Mouse (Mus musculus): ENCODE results near the gene Sema4c.
"Not testable (repeated sequence)": the region's sequence is repeated elsewhere in the genome, so short reads cannot be mapped to it uniquely, and the experiment has no call there.

Sema4c gene

GRCm38 (mm10) chr1:36555798-36556395, 2.3 kb downstream of the Sema4c start:
- peak; percentile 30 for DNase-seq

- DNase-seq = no peak
Observed at GRCm38 (mm10) chr1:36554633-36555399, 3.3 kb downstream of the Sema4c start.

DNA sequence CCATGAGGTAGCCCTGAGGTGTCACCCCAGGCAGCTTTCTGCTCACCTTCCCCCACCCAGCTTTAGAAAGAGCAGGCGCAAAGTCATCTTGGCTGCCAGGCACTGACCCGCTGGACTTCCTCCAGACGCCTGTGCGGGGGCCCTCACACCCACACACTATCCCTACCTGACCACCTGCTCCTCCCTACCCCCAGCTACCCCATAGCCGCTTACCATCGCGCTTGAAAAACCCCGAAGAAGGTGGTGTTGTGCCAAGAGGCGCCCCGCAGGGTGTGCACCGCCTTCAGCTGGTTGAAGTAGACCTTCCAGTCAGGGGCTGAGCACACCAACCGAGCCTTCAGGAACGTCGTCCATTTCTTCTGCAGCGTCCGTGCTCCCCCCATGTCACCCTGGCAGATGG, 5.6 kb downstream of the Sema4c start:
- DNase-seq = no peak

DNA sequence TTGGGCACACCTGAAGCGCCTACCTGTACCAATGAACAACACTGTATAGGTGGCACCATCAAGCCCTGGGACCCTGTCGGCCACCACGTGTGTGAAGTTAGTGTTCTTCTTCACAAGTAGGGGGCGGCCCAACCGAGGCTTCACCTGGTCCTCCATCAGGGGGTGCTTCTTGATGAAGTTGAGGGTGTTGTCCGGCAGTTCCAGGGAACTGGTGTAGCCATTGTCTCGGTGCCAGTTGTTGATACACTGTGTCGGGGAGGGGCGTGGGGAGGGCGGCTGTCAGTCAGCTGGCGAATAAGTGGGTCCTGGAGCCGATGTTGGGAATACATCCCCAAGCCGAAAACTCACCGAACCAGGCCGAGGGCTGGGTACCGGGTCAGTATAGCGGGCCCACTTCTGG, 6.2 kb downstream of the Sema4c start:
- DNase-seq = no peak

- no peak for DNase-seq
Observed at GRCm38 (mm10) chr1:36550075-36550863, 7.9 kb downstream of the Sema4c start.

DNA sequence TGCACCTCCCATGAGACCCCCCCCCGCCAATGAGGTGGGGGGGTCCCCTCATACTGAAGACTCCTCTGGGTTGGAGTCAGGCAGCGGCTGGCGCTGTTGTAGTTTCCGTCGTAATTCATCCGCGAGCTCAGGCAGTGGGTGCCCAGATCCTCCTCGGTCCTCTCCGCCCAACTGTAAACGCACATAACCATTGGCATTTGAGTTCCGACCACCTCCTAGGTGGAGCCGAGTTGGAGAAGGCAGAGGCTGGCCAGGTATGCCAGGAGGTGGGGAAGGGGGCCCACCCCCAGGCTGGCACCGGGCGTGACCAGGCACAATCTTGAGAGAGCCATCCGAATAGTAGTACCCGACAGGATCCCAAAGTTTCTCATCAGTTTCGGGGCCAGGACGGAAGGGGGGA, 8.7 kb downstream of the Sema4c start:
- DNase-seq = no peak

DNA sequence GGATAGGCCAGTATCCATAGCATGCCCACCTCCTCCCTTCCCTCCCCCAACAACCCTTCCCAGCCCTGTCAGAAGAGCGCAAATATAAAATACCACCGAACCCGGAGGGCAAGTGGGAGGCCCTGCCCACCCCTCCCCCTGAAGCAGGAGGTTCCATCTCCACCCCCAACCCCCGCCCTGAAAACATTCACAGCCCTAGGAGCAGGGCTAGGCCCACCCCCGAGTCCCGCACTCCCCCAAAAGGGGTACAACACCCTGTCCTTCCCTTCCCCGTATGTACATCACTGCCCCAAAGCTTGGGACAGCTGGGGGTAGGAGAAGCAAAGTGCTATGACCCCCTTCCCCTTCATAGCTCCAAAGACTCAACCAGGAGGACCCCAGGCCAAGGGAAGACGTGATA, 9.4 kb downstream of the Sema4c start:
- no peak for DNase-seq

DNA sequence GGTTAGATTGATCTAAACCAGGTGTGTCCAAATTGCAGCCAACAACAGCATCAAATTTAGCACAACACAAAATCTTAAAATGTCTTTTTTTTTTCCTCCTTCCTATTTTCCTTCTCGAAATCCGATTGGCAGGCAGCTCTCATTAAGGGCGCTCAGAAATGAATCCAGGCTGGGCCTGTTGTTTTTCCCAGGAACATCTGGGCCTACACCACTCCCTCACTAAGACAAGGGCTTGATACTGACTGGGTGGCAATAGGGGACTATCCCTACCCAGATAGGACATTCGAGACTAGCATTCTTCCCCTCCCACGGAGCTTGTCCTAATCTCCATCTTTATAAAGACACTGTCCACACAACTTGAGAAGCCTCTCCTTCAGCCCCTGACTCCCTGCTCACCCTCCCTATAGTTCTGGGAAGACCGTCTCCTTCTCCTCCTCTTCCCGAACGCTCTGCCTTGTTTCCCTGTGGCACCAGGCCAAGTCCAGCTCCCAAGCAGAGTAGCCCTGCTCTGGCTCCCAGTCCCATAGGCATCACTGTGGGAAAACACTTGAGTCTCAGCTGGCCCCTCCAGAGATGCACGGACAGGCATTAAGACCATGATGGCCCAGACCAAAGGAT, 10.1 kb downstream of the Sema4c start:
- no peak for DNase-seq

GRCm38 (mm10) chr1:36546888-36547471, 11.2 kb downstream of the Sema4c start, which contains the start of gene Ankrd39:
Gene Ankrd39, minus strand, starts transcription at chr1:36547445.
- DNase-seq = peak; percentile 97

- peak; percentile 67 for DNase-seq
Observed at GRCm38 (mm10) chr1:36545845-36546600, 12.1 kb downstream of the Sema4c start.

DNA sequence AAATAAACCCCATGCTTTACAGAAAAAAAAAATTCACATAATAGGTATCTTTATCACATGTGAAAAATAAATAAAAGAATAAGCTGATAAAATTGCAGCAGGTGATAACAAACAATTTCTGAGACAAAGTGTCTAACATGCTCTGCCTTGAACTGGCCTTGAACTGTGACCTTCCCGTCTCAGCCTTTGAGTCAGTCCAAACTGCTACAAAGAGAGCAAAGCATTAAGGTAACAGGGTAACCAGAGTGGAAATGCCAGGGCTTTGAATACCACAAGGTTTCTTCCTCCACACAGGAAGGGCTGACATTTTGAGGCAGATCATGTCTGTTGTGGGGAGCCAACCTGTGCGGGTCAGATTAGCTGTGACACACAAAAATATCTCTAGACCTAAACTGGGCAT, 12.8 kb downstream of the Sema4c start:
- no peak for DNase-seq

- no peak for DNase-seq
Observed at GRCm38 (mm10) chr1:36542925-36543324, 15.2 kb downstream of the Sema4c start.

GRCm38 (mm10) chr1:36541844-36542243, 16.3 kb downstream of the Sema4c start:
- no peak for DNase-seq

GRCm38 (mm10) chr1:36540807-36541206, 17.3 kb downstream of the Sema4c start:
- no peak for DNase-seq

DNA sequence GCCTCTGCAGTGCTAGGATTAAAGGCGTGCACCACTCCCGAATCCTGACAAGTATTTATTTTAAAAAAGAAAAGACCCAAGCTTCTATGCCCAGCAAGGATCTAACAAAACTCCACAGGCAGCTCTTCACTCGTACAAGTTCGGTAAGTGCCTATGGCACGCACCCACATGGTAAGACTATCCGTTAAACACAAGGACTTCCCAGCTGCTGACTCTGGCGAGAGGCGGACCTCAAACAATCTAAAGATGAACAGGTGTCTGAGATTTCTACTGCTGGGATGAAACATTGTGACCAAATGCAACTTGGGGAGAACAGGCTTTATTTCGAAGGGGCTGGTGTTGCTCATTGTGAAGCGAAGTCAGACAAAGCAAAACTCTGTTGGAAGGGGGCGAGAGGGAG, 18.0 kb downstream of the Sema4c start:
- no peak for DNase-seq

- DNase-seq = no peak
Observed at GRCm38 (mm10) chr1:36539186-36539585, 19.0 kb downstream of the Sema4c start, which contains the start of gene Gm42417. Gene Gm42417, minus strand, starts transcription at chr1:36539429.

DNA sequence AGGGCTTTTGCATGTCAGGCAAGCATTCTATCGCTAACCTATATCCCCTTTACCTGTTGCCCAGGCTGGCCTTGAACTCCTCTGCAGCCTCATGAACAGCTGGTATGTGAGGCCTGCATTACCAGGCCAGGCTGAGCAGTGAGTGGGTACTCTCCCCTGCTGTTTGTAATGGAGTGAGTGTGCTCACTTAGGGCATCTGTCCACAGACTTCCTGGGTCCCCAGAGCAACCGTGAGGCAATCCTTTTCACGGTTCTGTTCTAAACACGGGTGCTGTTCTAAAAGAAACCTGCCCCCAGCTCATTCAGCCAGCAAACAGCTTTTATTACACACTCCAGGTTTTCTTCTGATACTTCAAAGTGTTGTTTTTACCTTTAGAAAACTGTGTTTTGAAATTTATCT, 19.4 kb downstream of the Sema4c start:
- DNase-seq = no peak

GRCm38 (mm10) chr1:36536783-36537182, 21.4 kb downstream of the Sema4c start, which contains the start of gene Ankrd23:
Gene Ankrd23, minus strand, starts transcription at chr1:36536883.
- not testable (repeated sequence) for DNase-seq

- no peak for DNase-seq
Observed at GRCm38 (mm10) chr1:36536397-36536728, 21.8 kb downstream of the Sema4c start.

GRCm38 (mm10) chr1:36535477-36536396, 22.4 kb downstream of the Sema4c start:
- no peak for DNase-seq

- DNase-seq = no peak
Observed at GRCm38 (mm10) chr1:36534595-36535058, 23.5 kb downstream of the Sema4c start.
